Mouse (Mus musculus) limb, embryonic 15.5 days (tissue): ENCODE results near the gene Tgtp1. TPM values are rescaled to one million over a fixed set of nuclear protein-coding genes. Genes with fewer than 3 reads are reported as not detected.
"Not testable (repeated sequence)": the region's sequence is repeated elsewhere in the genome, so short reads cannot be mapped to it uniquely, and the experiment has no call there.

Source experiments
- ATAC-seq: fragments of 200-750 bp; cut with Nextera tagmentation; 2 replicates; pipeline ENCODE4 v1.8.0; 2017; ENCODE audit warnings: low read depth, moderate TSS enrichment; ENCODE audit not compliant: insufficient number of reproducible peaks, low FRiP score, low TSS enrichment
- H3K27ac ChIP-seq: fragments of 300-500 bp; sonication (generic); 2 replicates; pipeline ENCODE4 v1.5.1; 2015; ENCODE audit warnings: moderate library complexity, mild to moderate bottlenecking, inconsistent platforms
- H3K27me3 ChIP-seq: fragments of 300-500 bp; sonication (generic); 2 replicates; pipeline ENCODE4 v1.6.1; 2015; ENCODE audit warnings: inconsistent platforms
- H3K36me3 ChIP-seq: fragments of 300-500 bp; sonication (generic); 2 replicates; pipeline ENCODE4 v1.6.1; 2015; ENCODE audit warnings: inconsistent platforms
- H3K4me1 ChIP-seq: fragments of 300-500 bp; sonication (generic); 2 replicates; pipeline ENCODE4 v1.6.1; 2015; ENCODE audit warnings: inconsistent platforms
- H3K4me2 ChIP-seq: fragments of 300-500 bp; sonication (generic); 2 replicates; pipeline ENCODE4 v1.6.1; 2015; ENCODE audit warnings: mild to moderate bottlenecking, inconsistent platforms
- H3K4me3 ChIP-seq: fragments of 300-500 bp; sonication (generic); 2 replicates; pipeline ENCODE4 v1.5.1; 2015; ENCODE audit warnings: mild to moderate bottlenecking, inconsistent platforms
- H3K9ac ChIP-seq: fragments of 300-500 bp; sonication (generic); 2 replicates; pipeline ENCODE4 v1.6.1; 2015; ENCODE audit warnings: inconsistent platforms
- H3K9me3 ChIP-seq: fragments of 300-500 bp; sonication (generic); 2 replicates; pipeline ENCODE4 v1.6.1; 2016; ENCODE audit warnings: inconsistent platforms
- WGBS: fragments of 180-500 bp; shearing (Covaris S2); methylation state at CpG from one replicate; pipeline ENCODE4 v1.1.7; 2015; 5-methylcytosine and 5-hydroxymethylcytosine counted together
- polyA plus RNA-seq: library from polyadenylated mRNA; unstranded; fragments of >200 nt; fragmentation: Nextera tagmentation; extraction: Ambion mirVana; gene quantifications from 2 replicates; pipeline ENCODE4 v1.2.1, GENCODE M21; 2015

Tgtp1 gene
- 0.31 and 0.82 TPM in 2 replicates for polyA plus RNA-seq

- H3K9ac ChIP-seq, H3K36me3 ChIP-seq, H3K27me3 ChIP-seq, ATAC-seq, H3K4me3 ChIP-seq, H3K27ac ChIP-seq, H3K4me1 ChIP-seq, H3K9me3 ChIP-seq, H3K4me2 ChIP-seq: not testable (repeated sequence)
- WGBS: 55% methylated on average over 2 of the region's 2 CpGs
Observed at GRCm38 (mm10) chr11:48994018-48994417, at the start of gene Tgtp1. Gene Tgtp1, minus strand, starts transcription at chr11:48994172.

DNA sequence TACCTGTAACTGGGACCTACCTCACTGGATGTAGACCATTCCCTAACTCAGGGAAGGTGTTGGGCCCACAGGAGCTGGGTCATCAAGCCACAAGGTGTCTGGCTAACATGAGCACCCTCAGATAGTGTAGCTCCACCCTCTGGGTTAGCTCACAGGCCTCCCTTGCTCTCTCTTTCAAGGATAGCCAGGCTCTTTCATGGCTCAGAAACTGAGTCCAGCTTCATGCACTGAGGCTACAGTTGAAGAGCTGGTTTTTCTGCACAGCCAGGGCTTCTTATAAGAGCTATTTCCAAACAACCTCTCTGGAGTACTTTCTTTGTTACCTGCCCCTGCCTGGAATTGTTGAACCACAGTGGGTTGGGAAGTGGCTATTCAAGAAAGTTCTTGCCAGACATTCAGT lies 18.1 kb upstream of the Tgtp1 start:
- H3K9ac ChIP-seq, H3K4me3 ChIP-seq, H3K36me3 ChIP-seq, H3K27ac ChIP-seq, H3K4me1 ChIP-seq, H3K9me3 ChIP-seq, H3K27me3 ChIP-seq, H3K4me2 ChIP-seq, ATAC-seq: not testable (repeated sequence)

DNA sequence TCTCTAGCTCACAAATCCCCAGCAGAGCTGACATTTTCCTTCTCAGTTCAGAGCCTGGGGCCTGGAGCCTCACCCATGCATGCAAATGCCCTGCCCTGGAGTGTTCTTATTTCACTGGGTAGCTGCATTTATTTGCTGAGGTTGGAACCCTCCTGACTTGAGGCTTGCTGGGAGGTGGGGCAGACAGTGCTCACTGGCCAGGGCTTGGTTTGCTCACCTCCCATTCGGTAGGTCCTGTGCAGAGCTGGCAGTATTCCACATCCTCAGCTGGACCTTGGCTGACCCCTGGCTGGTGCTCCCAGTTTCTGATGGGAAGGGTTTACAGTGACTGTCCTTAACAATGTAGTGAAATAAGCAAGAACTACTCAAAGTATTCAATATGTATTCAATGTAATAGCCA lies 12.8 kb upstream of the Tgtp1 start:
- not testable (repeated sequence) for H3K27me3 ChIP-seq, H3K4me2 ChIP-seq, H3K4me3 ChIP-seq, H3K4me1 ChIP-seq, H3K36me3 ChIP-seq, ATAC-seq, H3K27ac ChIP-seq, H3K9me3 ChIP-seq, H3K9ac ChIP-seq
- 43% methylated on average over 1 of the region's 1 CpGs for WGBS

DNA sequence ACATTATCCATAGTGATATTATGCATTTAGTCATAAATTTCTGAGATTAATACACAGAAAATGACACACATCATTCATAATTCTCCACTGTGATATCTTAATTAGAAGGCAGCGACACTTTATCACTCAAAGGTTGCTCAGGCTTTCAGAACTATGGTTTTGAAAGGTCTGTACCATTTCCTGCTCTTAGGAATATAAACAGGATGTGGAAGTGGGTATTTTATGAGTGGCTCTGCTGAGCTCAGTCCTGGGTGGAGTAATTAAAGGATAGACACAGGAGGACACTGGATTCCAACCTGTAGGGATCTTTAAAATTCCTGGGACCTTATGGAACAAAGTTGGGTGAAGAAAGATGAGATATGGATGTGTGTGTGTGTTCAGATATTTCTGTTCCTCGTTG lies 12.3 kb upstream of the Tgtp1 start:
- WGBS: 68% methylated on average over 2 of the region's 2 CpGs
- H3K4me3 ChIP-seq, H3K4me2 ChIP-seq, H3K36me3 ChIP-seq, H3K9ac ChIP-seq, H3K4me1 ChIP-seq, H3K9me3 ChIP-seq, H3K27ac ChIP-seq, H3K27me3 ChIP-seq, ATAC-seq: not testable (repeated sequence)

- ATAC-seq, H3K9ac ChIP-seq, H3K27ac ChIP-seq, H3K4me1 ChIP-seq, H3K27me3 ChIP-seq, H3K36me3 ChIP-seq, H3K4me2 ChIP-seq, H3K4me3 ChIP-seq, H3K9me3 ChIP-seq: not testable (repeated sequence)
- WGBS: 63% methylated on average over 1 of the region's 1 CpGs
Observed at GRCm38 (mm10) chr11:49000411-49000810, 6.4 kb upstream of the Tgtp1 start.

DNA sequence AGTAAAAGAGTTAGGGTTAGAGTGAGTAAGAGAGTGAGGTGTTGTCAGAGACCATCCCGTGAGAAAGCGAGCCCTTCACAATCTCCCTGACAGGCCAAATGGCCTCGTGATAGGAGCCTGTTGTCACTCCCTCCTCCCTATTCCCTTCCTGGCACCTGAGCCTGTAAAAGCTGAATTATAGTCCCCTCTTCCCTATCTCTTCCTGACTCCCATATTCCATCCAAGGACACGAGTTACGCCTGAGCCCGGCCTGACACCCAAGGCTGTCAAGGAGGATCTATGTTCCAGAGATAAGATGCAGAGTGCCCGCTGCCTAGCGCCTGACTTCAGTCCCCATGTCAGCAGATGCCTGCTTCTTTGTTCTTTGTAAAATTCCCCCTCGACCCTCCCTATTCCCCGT lies 676 bp downstream of the Tgtp1 start:
- not testable (repeated sequence) for H3K36me3 ChIP-seq, H3K9me3 ChIP-seq, H3K4me1 ChIP-seq, H3K9ac ChIP-seq, ATAC-seq, H3K4me3 ChIP-seq, H3K27me3 ChIP-seq, H3K4me2 ChIP-seq, H3K27ac ChIP-seq
- WGBS: 23% methylated on average over 10 of the region's 10 CpGs

DNA sequence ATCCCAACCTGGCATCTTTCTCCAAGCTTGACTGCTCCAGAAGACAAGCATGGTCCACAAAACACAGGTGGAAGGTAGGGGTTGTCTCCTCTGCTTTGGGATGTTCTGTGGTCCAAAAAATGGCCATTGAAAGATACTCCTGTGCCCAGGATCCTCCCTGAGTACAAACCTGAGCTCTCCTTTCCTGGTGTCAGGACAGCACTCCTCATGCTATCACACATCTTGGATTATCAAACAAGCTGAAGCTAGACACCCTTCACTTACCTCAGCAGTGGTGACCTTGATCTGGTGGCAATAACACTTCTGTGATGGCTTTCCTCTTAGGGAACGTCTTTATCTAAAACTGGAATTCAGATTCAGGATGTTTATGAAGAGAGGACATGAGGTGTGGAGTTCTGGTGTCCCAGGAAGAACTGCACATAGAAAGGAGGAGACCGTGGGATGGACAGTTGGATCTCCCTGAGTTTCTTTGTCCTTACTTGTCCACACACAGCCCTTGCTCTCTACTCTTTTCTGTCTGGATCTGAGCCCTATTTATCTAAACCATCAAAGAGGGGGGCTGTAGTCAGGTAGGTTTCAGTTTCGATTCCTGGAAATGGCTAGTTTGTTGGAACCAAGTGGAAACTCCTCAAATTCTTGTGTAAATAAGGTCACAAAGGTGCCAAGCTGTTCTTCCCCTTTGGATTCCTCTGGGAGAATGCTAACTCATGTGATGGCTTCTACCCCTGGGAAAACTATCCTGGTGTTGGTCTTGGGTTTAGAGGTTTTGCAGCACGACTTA lies 2.0 kb downstream of the Tgtp1 start, which contains the start of gene Gm12185:
Gm12185 (minus strand) TSS at position 487 of the 781 bp plus-strand sequence.
- not testable (repeated sequence) for H3K27ac ChIP-seq, H3K36me3 ChIP-seq, H3K9me3 ChIP-seq, H3K9ac ChIP-seq, H3K4me1 ChIP-seq, H3K4me3 ChIP-seq, H3K4me2 ChIP-seq, ATAC-seq, H3K27me3 ChIP-seq
- 61% methylated on average over 4 of the region's 4 CpGs for WGBS

- H3K9me3 ChIP-seq, H3K4me1 ChIP-seq, H3K4me3 ChIP-seq, H3K9ac ChIP-seq, H3K4me2 ChIP-seq, ATAC-seq, H3K27ac ChIP-seq, H3K36me3 ChIP-seq, H3K27me3 ChIP-seq: not testable (repeated sequence)
- WGBS: 64% methylated on average over 2 of the region's 2 CpGs
Observed at GRCm38 (mm10) chr11:48989981-48990380, 4.0 kb downstream of the Tgtp1 start.

- not testable (repeated sequence) for H3K36me3 ChIP-seq, H3K27me3 ChIP-seq, H3K4me2 ChIP-seq, H3K9ac ChIP-seq, H3K9me3 ChIP-seq, H3K4me3 ChIP-seq, ATAC-seq, H3K27ac ChIP-seq, H3K4me1 ChIP-seq
- 79% methylated on average over 2 of the region's 3 CpGs for WGBS
Observed at GRCm38 (mm10) chr11:48988219-48988618, 5.8 kb downstream of the Tgtp1 start.

DNA sequence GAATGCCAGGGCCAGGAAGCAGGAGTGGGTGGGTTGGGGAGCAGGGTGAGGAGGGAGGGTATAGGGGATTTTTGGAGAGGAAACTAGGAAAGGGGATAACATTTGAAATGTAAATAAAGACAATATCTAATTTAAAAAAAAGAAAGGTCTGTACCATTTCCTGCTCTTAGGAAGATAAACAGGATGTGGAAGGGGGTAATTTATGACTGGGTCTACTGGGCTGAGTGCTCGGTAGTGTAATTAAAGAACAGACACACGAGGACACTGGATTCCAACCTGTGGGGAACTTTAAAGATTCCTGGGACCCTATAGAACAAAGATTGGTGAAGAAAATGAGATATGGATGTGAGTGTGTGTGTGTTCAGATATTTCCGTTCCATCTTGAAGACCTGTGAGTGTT lies 11.1 kb downstream of the Tgtp1 start:
- WGBS: no CpG with 5 or more reads among the region's 3 CpGs
- H3K4me3 ChIP-seq, H3K9me3 ChIP-seq, H3K4me1 ChIP-seq, ATAC-seq, H3K27ac ChIP-seq, H3K4me2 ChIP-seq, H3K27me3 ChIP-seq, H3K9ac ChIP-seq, H3K36me3 ChIP-seq: not testable (repeated sequence)

- H3K9ac ChIP-seq, H3K27me3 ChIP-seq, H3K9me3 ChIP-seq, H3K27ac ChIP-seq, H3K36me3 ChIP-seq, ATAC-seq, H3K4me3 ChIP-seq, H3K4me1 ChIP-seq, H3K4me2 ChIP-seq: not testable (repeated sequence)
- WGBS: no CpG with 5 or more reads among the region's 5 CpGs
Observed at GRCm38 (mm10) chr11:48980052-48980451, 13.9 kb downstream of the Tgtp1 start.

DNA sequence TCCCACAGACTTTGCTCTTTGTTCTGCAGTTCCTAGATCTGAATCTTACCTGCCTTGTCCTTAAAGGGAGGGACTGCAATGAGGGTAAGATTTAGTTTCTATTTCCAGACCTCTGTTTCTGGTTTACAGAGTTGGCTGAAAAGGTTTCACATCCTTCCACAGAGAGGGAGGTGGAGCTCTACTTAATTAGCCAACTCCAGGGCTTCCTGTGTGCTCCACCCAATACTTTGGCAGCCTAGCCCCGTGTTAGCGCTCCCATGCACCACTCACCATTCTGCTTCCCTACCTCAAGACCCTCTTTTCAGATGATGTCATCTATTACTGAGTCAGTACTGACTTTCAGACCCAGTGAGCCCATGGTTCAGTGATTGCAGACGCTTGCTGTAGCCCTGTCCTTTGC lies 14.7 kb downstream of the Tgtp1 start, which contains the start of gene 9930111J21Rik1:
9930111J21Rik1 (minus strand) TSS at position 148 of the 400 bp plus-strand sequence.
- not testable (repeated sequence) for H3K9ac ChIP-seq, ATAC-seq, H3K4me2 ChIP-seq, H3K9me3 ChIP-seq, H3K4me3 ChIP-seq, H3K27me3 ChIP-seq, H3K4me1 ChIP-seq, H3K27ac ChIP-seq, H3K36me3 ChIP-seq
- no CpG with 5 or more reads among the region's 3 CpGs for WGBS
